Mouse (Mus musculus): Measurements from ENCODE around the gene Daam1. TPM values are rescaled to one million over a fixed set of nuclear protein-coding genes. Genes with fewer than 3 reads are reported as not detected.

The Daam1 gene
- polyA plus RNA-seq, 1 experiment from 2014 or later = 41.2 TPM

DNA sequence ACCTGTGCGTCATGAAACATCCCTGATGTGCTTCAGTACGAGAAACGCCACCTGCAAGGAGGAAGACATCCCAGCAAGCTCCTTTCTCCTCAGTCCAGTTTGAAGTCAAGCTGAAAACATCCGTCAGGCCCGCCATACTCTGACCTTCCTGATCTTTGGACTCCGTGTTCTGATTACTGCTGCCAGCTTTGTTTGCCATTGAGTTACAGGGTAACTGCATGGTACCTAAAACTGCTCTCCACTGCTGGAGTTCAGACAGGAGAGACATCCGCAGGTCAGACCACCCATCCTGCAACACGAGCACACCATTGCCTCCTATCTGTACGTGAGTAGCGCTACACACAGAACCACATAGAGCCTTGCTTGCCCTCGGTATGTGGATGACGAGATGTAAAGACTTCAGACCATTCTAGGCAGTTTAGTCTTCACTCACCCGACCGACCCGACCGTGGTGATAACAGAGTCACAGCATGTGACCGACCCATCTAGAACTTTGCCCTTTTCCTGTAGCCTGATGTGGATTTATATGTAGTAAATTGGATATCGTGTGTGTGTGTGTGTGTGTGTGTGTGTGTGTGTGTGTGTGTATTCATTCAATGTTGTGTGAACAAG, 161.8 kb downstream of the Daam1 start:
- peaks cover 69% of the 10 kb centered on the region for H3K36me3 ChIP-seq (replicated peaks; ENCODE audit: control insufficient read depth, insufficient read depth)
- 95% methylated on average over 18 of the region's 18 CpGs for WGBS

DNA sequence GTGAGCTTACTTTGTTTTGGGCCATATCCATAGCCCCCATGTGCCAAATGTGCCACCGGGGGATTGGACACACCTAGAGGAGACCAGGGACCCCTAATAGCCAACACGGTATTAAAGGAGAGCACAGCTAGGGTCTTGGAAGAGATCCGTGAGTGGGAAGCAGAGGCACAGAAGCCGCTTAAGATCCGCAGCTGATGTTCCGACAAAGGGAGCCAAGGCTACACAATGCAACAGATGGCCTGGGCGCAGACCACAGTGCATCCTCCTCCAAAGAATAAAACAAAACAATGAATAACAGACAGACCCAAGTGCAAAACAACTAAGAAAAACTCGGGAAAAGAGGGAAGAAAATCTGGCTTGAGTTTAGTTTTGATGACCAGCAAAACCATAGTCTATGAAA, 165.0 kb downstream of the Daam1 start:
- Histone ChIP-seq H3K9me3 (ENCODE audit: control insufficient read depth, low read length) (no peaks in the 10 kb centered on the region), H3K4me2 (replicated peaks) (no peak overlapping the region), H3K4me1 (replicated peaks; ENCODE audit: control insufficient read depth, insufficient read depth, low read length) (no peaks in the 10 kb centered on the region), H3K36me3 (replicated peaks; ENCODE audit: control insufficient read depth, insufficient read depth) (peaks cover 41% of the 10 kb centered on the region), H3K4me3 (replicated peaks; ENCODE audit: low read length) (no peak overlapping the region), H3K27ac (no peak overlapping the region), H3K27me3 (ENCODE audit: control insufficient read depth, insufficient read depth, low read length) (no peaks in the 10 kb centered on the region), H3K9ac (no peak overlapping the region)
- WGBS = 55% methylated on average over 8 of the region's 8 CpGs
- ATAC-seq (ENCODE audit: low FRiP score) (no peak), DNase-seq (ENCODE audit: low spot score) (no peak)

More for the DNA sequence above, 161.8 kb downstream of the Daam1 start:
- no peak overlapping the region for H3K9ac ChIP-seq
- no peaks in the 10 kb centered on the region for H3K9me3 ChIP-seq (ENCODE audit: control insufficient read depth, low read length)
- H3K27ac ChIP-seq = no peak overlapping the region
- DNase-seq (ENCODE audit: low spot score) (no peak), ATAC-seq (ENCODE audit: low FRiP score) (no peak)
- no peaks in the 10 kb centered on the region for H3K27me3 ChIP-seq (ENCODE audit: control insufficient read depth, insufficient read depth, low read length)
- H3K4me3 ChIP-seq (replicated peaks; ENCODE audit: low read length) = no peak overlapping the region
- no peaks in the 10 kb centered on the region for H3K4me1 ChIP-seq (replicated peaks; ENCODE audit: control insufficient read depth, insufficient read depth, low read length)
- H3K4me2 ChIP-seq (replicated peaks) = no peak overlapping the region

DNA sequence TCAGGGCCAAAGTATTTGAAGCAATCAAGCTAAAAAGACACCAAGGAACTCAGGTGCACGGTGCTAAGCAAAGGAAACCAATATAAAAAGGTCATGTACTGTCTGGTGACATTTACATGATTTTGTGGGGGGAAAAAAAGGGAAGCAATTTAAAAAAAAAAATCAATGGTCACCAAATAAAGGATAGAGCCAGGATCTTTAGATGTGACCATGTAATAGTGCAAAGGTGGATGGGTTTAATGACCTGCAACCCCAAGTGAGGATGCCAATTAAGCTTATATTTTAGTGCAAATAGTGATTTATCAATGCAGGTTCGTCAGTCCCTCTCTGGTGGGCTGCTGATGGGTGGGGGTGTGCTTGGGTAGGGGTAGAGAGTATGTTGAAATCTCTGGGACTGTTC, 166.0 kb downstream of the Daam1 start:
- ATAC-seq (ENCODE audit: low FRiP score) (no peak), DNase-seq (ENCODE audit: low spot score) (no peak)
- Histone ChIP-seq H3K4me1 (replicated peaks; ENCODE audit: control insufficient read depth, insufficient read depth, low read length) (no peaks in the 10 kb centered on the region), H3K4me3 (replicated peaks; ENCODE audit: low read length) (no peak overlapping the region), H3K27me3 (ENCODE audit: control insufficient read depth, insufficient read depth, low read length) (no peaks in the 10 kb centered on the region), H3K27ac (no peak overlapping the region), H3K36me3 (replicated peaks; ENCODE audit: control insufficient read depth, insufficient read depth) (peaks cover 30% of the 10 kb centered on the region), H3K9me3 (ENCODE audit: control insufficient read depth, low read length) (no peaks in the 10 kb centered on the region), H3K9ac (no peak overlapping the region), H3K4me2 (replicated peaks) (no peak overlapping the region)
- 87% methylated on average over 2 of the region's 2 CpGs for WGBS

DNA sequence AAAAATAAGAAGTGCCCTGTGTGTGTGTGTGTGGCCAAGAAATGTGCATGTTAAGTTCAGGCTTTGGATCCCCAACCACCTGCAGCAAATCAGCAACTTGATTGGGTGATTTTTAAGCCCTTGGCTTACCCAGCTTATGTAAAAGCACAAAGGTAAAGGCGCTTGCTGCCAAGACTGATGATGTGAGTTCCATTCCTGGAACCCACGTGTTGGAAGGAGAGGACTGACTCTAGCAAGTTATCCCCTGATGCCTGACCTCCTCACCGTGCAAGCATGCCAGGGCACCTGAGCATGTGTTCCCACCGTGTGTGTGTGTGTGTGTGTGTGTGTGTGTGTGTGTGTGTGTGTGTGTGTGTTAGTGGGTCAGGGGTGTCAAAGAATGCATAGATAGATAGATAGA, 166.5 kb downstream of the Daam1 start:
- no peaks in the 10 kb centered on the region for H3K9me3 ChIP-seq (ENCODE audit: control insufficient read depth, low read length)
- ATAC-seq (ENCODE audit: low FRiP score) (no peak), DNase-seq (ENCODE audit: low spot score) (no peak)
- no peak overlapping the region for H3K27ac ChIP-seq
- 87% methylated on average over 4 of the region's 4 CpGs for WGBS
- no peaks in the 10 kb centered on the region for H3K27me3 ChIP-seq (ENCODE audit: control insufficient read depth, insufficient read depth, low read length)
- H3K9ac ChIP-seq = no peak overlapping the region
- H3K4me3 ChIP-seq (replicated peaks; ENCODE audit: low read length) = no peak overlapping the region
- H3K36me3 ChIP-seq (replicated peaks; ENCODE audit: control insufficient read depth, insufficient read depth) = peaks cover 28% of the 10 kb centered on the region
- H3K4me2 ChIP-seq (replicated peaks) = no peak overlapping the region
- no peaks in the 10 kb centered on the region for H3K4me1 ChIP-seq (replicated peaks; ENCODE audit: control insufficient read depth, insufficient read depth, low read length)

DNA sequence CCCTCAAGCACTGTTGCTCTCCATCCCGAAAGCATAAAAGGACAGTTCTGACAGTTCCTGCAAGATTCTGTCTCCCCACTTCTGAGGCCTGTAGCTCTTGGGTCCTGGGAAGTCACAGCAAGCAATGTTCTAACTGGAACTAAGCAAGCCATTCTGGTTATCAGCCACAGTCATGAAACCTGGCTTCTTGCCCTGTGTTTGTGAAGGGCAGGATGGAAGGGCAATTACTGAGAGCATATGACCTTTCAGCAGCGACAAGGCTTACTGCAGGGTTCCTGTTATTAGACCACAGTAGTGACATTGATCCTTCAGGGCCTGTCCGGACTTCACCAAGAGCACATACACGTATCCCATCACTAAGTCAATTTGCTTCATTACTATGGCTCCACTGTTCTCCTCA, 167.8 kb downstream of the Daam1 start:
- Histone ChIP-seq H3K9ac (no peak overlapping the region), H3K27me3 (ENCODE audit: control insufficient read depth, insufficient read depth, low read length) (no peaks in the 10 kb centered on the region), H3K4me2 (replicated peaks) (no peak overlapping the region), H3K36me3 (replicated peaks; ENCODE audit: control insufficient read depth, insufficient read depth) (peaks cover 15% of the 10 kb centered on the region), H3K4me1 (replicated peaks; ENCODE audit: control insufficient read depth, insufficient read depth, low read length) (no peaks in the 10 kb centered on the region), H3K4me3 (replicated peaks; ENCODE audit: low read length) (no peak overlapping the region), H3K27ac (no peak overlapping the region), H3K9me3 (ENCODE audit: control insufficient read depth, low read length) (no peaks in the 10 kb centered on the region)
- 82% methylated on average over 4 of the region's 4 CpGs for WGBS
- DNase-seq (ENCODE audit: low spot score) (no peak), ATAC-seq (ENCODE audit: low FRiP score) (no peak)

DNA sequence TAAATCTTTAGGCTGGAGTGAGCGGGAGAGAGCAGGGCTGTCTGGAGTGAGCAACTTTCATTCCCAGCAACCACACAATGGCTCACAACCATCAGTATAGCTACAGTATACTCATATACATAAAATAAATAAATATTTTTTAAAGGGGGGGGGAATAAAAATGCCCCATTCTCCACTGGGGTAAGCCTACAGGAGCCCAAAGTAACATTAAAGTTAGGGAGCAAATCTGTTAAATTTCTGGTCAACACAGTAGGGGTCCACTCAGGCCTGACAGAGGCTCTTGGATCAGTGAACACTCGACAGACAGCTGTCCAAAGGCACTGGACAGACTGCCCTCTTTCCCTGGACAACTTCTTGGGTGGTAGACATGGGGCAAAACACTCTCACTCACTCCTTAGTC, 168.8 kb downstream of the Daam1 start:
- Histone ChIP-seq H3K27ac (no peak overlapping the region), H3K4me3 (replicated peaks; ENCODE audit: low read length) (no peak overlapping the region), H3K9ac (no peak overlapping the region), H3K9me3 (ENCODE audit: control insufficient read depth, low read length) (no peaks in the 10 kb centered on the region), H3K27me3 (ENCODE audit: control insufficient read depth, insufficient read depth, low read length) (no peaks in the 10 kb centered on the region), H3K4me1 (replicated peaks; ENCODE audit: control insufficient read depth, insufficient read depth, low read length) (no peaks in the 10 kb centered on the region), H3K4me2 (replicated peaks) (no peak overlapping the region), H3K36me3 (replicated peaks; ENCODE audit: control insufficient read depth, insufficient read depth) (peaks cover 8% of the 10 kb centered on the region; the same call in 1 of the 2 replicates)
- WGBS = 94% methylated on average over 2 of the region's 2 CpGs
- ATAC-seq (ENCODE audit: low FRiP score) = no peak
- DNase-seq (ENCODE audit: low spot score) = no peak

DNA sequence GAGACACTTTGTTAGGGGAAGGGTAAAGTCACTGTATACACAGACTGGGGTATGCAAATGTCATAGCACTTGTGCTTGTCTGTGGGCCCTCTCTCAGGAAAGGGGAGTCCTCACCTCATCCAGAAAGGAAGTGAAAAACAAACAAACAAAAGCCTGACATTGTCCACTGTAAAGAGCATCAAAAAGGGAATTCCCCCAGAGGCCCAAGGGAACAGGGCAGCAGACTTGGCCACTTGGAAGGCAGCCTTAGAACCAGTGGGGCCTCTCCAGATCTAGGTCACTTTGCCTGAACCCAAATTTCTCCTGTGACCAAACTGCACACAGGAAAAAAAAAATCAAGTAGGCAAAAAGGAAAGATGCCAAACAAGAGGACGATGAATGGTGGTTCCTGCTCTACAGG, 170.9 kb downstream of the Daam1 start:
- 67% methylated on average over 1 of the region's 1 CpGs for WGBS
- no peak overlapping the region for H3K9ac ChIP-seq
- no peak overlapping the region for H3K27ac ChIP-seq
- ATAC-seq (ENCODE audit: low FRiP score) (no peak), DNase-seq (ENCODE audit: low spot score) (no peak)
- H3K4me1 ChIP-seq (replicated peaks; ENCODE audit: control insufficient read depth, insufficient read depth, low read length) = no peaks in the 10 kb centered on the region
- no peaks in the 10 kb centered on the region for H3K36me3 ChIP-seq (replicated peaks; ENCODE audit: control insufficient read depth, insufficient read depth)
- H3K27me3 ChIP-seq (ENCODE audit: control insufficient read depth, insufficient read depth, low read length) = no peaks in the 10 kb centered on the region
- no peak overlapping the region for H3K4me3 ChIP-seq (replicated peaks; ENCODE audit: low read length)
- no peaks in the 10 kb centered on the region for H3K9me3 ChIP-seq (ENCODE audit: control insufficient read depth, low read length)
- no peak overlapping the region for H3K4me2 ChIP-seq (replicated peaks)

DNA sequence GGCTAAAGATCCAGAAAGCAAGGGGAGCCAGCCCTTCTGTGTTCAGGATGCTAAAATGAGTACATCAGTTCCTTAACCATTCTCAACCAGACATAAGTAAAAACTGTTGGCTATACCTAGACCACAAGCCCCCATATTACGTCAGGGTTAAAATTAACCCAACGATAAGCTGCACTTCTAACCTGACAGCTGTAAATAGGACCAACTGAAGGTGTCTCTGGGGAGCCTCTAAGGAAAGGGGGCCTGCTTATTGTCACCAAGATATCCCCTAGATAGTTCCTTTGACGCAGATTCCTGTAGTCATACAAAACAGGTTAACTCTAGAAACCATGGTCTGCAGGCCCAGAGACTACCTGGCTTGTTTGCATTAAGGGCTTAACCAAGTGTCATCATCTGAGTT, 174.4 kb downstream of the Daam1 start:
- ATAC-seq (ENCODE audit: low FRiP score) (no peak), DNase-seq (ENCODE audit: low spot score) (no peak)
- H3K9ac ChIP-seq = no peak overlapping the region
- H3K9me3 ChIP-seq (ENCODE audit: control insufficient read depth, low read length) = no peaks in the 10 kb centered on the region
- no peaks in the 10 kb centered on the region for H3K4me1 ChIP-seq (replicated peaks; ENCODE audit: control insufficient read depth, insufficient read depth, low read length)
- H3K4me3 ChIP-seq (replicated peaks; ENCODE audit: low read length) = no peak overlapping the region
- no peak overlapping the region for H3K27ac ChIP-seq
- H3K27me3 ChIP-seq (ENCODE audit: control insufficient read depth, insufficient read depth, low read length) = no peaks in the 10 kb centered on the region
- no peak overlapping the region for H3K4me2 ChIP-seq (replicated peaks)
- WGBS = 94% methylated on average over 3 of the region's 3 CpGs
- H3K36me3 ChIP-seq (replicated peaks; ENCODE audit: control insufficient read depth, insufficient read depth) = no peaks in the 10 kb centered on the region

DNA sequence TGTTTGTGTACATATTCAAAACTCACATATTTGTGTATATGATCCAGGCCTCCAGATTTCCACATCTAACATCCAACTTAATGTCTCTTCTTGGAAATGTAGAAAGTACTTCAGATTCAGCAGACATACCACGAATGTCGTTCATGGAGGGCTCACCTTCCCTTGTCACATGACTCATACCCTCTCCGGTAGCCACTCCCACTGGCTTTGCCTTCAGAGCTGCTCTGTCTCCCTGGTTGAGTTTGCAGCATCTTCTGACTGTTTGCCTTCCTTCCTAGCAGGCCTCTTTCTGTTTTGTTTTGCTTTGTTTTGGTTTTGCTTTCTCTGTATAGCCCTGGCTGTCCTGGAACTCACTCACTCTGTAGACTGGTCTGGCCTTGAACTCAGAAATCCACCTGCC, 176.8 kb downstream of the Daam1 start:
- Histone ChIP-seq H3K36me3 (replicated peaks; ENCODE audit: control insufficient read depth, insufficient read depth) (no peaks in the 10 kb centered on the region), H3K9ac (no peak overlapping the region), H3K4me2 (replicated peaks) (no peak overlapping the region), H3K27ac (no peak overlapping the region), H3K27me3 (ENCODE audit: control insufficient read depth, insufficient read depth, low read length) (no peaks in the 10 kb centered on the region), H3K4me1 (replicated peaks; ENCODE audit: control insufficient read depth, insufficient read depth, low read length) (no peaks in the 10 kb centered on the region), H3K9me3 (ENCODE audit: control insufficient read depth, low read length) (no peaks in the 10 kb centered on the region), H3K4me3 (replicated peaks; ENCODE audit: low read length) (no peak overlapping the region)
- ATAC-seq (ENCODE audit: low FRiP score) (no peak), DNase-seq (ENCODE audit: low spot score) (no peak)
- WGBS = 88% methylated on average over 3 of the region's 3 CpGs

All from hindbrain, embryonic 14.5 days (tissue).